Mouse (Mus musculus): ENCODE results near the gene R3hdml. TPM values are rescaled to one million over a fixed set of nuclear protein-coding genes. Genes with fewer than 3 reads are reported as not detected.
"Not testable (repeated sequence)": the region's sequence is repeated elsewhere in the genome, so short reads cannot be mapped to it uniquely, and the experiment has no call there.

Gene R3hdml
- polyA plus RNA-seq (2017; shearing (Covaris generic)) = not detected

- ATAC-seq = no peak
These were observed at the start of gene R3hdml for GRCm38 (mm10) chr2:163492018-163492417. TSS of gene R3hdml (plus strand) at chr2:163492318.

- no peak for ATAC-seq
These were observed 48.6 kb upstream of the R3hdml start for GRCm38 (mm10) chr2:163443543-163443942.

- ATAC-seq = no peak
These were observed 48.1 kb upstream of the R3hdml start for GRCm38 (mm10) chr2:163444017-163444416.

- no peak for ATAC-seq
These were observed 44.7 kb upstream of the R3hdml start for GRCm38 (mm10) chr2:163447375-163447774.

GRCm38 (mm10) chr2:163449276-163449675 is 42.8 kb upstream of the R3hdml start:
- no peak for ATAC-seq

- no peak for ATAC-seq
These were observed 41.3 kb upstream of the R3hdml start for GRCm38 (mm10) chr2:163450668-163451295.

GRCm38 (mm10) chr2:163452738-163453137 is 39.4 kb upstream of the R3hdml start:
- ATAC-seq = no peak

GRCm38 (mm10) chr2:163453378-163453777 is 38.7 kb upstream of the R3hdml start:
- ATAC-seq = no peak

- ATAC-seq = no peak
These were observed 33.4 kb upstream of the R3hdml start for GRCm38 (mm10) chr2:163458539-163459265.

- ATAC-seq = no peak
These were observed 32.7 kb upstream of the R3hdml start for GRCm38 (mm10) chr2:163459380-163459779.

- ATAC-seq = no peak
These were observed 31.5 kb upstream of the R3hdml start for GRCm38 (mm10) chr2:163460622-163461021.

GRCm38 (mm10) chr2:163461307-163461706 is 30.8 kb upstream of the R3hdml start:
- ATAC-seq = not testable (repeated sequence)

- ATAC-seq = no peak
These were observed 29.7 kb upstream of the R3hdml start for GRCm38 (mm10) chr2:163462386-163462785.

- no peak for ATAC-seq
These were observed 29.3 kb upstream of the R3hdml start for GRCm38 (mm10) chr2:163462801-163463200.

- ATAC-seq = no peak
These were observed 28.8 kb upstream of the R3hdml start for GRCm38 (mm10) chr2:163463251-163463769.

GRCm38 (mm10) chr2:163463998-163464397 is 28.1 kb upstream of the R3hdml start:
- no peak for ATAC-seq

- ATAC-seq = no peak
These were observed 27.6 kb upstream of the R3hdml start for GRCm38 (mm10) chr2:163464562-163464961.

GRCm38 (mm10) chr2:163466771-163467170 is 25.3 kb upstream of the R3hdml start:
- no peak for ATAC-seq

- no peak for ATAC-seq
These were observed 24.5 kb upstream of the R3hdml start for GRCm38 (mm10) chr2:163467585-163467984.

- ATAC-seq = no peak
These were observed 23.3 kb upstream of the R3hdml start for GRCm38 (mm10) chr2:163468866-163469265.

GRCm38 (mm10) chr2:163469711-163470110 is 22.4 kb upstream of the R3hdml start:
- no peak for ATAC-seq

- no peak for ATAC-seq
These were observed 21.0 kb upstream of the R3hdml start for GRCm38 (mm10) chr2:163471136-163471535.

- ATAC-seq = peak; percentile 38
These were observed 20.2 kb upstream of the R3hdml start for GRCm38 (mm10) chr2:163471710-163472465.

Measured in inflammation-experienced regulatory T-cells, adult 6 months (primary cell).